Mouse (Mus musculus): ENCODE measurements at regions not wholly inside any gene's neighbourhood (a gene's known extent, or its start where the extent isn't known, plus 50 kb on each side); places are given as distances from the start of the nearest gene placed in this dataset.

- DNase-seq (ENCODE audit: low spot score): peak; percentile 21
Observed at GRCm38 (mm10) chr13:4662336-4663101, 53.5 kb upstream of the Akr1e1 start.

All from testis, postnatal 14 days (tissue).